Mouse (Mus musculus): Measurements from ENCODE around the gene Cd3d.
"Not testable (repeated sequence)": the region's sequence is repeated elsewhere in the genome, so short reads cannot be mapped to it uniquely, and the experiment has no call there.

- not testable (repeated sequence) for TF ChIP-seq CTCF (IDR thresholded peaks at IDR 0.05; ENCODE audit: borderline replicate concordance, control insufficient read depth, extremely low read depth, insufficient read depth, low read length, poor library complexity); POLR2A (IDR thresholded peaks at IDR 0.05; ENCODE audit: control insufficient read depth, extremely low read depth, insufficient read depth, low read length, poor library complexity)
Measured at GRCm38 (mm10) chr9:44967763-44968162, 13.8 kb upstream of the Cd3d start.
